Mouse (Mus musculus) forelimb bud, embryonic 11.5 days (tissue): ENCODE results near the gene Gm3259.
"Not testable (repeated sequence)": the region's sequence is repeated elsewhere in the genome, so short reads cannot be mapped to it uniquely, and the experiment has no call there.

Source experiments
- DNase-seq: peaks from one replicate; pipeline ENCODE4 v3.0.0-alpha.2; 2012; ENCODE audit warnings: low read depth, low spot score

The Gm3259 gene

GRCm38 (mm10) chr5:95305611-95306010 is at the start of gene Gm3259:
TSS of gene Gm3259 (plus strand) at chr5:95305911.
- DNase-seq: not testable (repeated sequence)

DNA sequence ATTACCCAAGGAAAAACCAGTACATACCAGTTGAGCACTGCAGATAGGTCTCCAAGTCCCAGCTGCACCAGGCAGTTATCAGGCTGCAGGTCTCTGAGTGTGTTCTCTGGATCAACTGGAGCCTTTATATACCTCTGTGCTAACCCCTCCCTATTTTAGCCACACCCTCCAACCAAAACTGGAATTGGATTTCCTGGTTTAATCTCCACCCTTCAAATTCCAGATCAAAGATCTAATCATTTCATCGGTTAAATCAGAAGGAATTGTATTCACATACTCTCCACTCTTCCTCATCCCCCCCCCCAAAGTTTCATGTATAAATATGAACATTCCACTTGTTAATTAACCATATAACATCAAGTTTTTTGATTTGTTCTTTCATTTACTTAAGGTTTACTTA is 33.0 kb upstream of the Gm3259 start, which contains the start of gene Gm10424:
Gene Gm10424 (minus strand): TSS at position 101 of the 400 bp plus-strand sequence.
- not testable (repeated sequence) for DNase-seq
